Mouse (Mus musculus) ovary, postnatal 10 days (tissue): ENCODE data around the gene Mical3.

ENCODE experiments used
- DNase-seq: peaks from one replicate; pipeline ENCODE4 v3.0.0; 2022; ENCODE audit warnings: low spot score

Mical3 gene

GRCm38 (mm10) chr6:121081288-121082093 lies 49.3 kb downstream of the Mical3 start:
- DNase-seq, result no peak

DNA sequence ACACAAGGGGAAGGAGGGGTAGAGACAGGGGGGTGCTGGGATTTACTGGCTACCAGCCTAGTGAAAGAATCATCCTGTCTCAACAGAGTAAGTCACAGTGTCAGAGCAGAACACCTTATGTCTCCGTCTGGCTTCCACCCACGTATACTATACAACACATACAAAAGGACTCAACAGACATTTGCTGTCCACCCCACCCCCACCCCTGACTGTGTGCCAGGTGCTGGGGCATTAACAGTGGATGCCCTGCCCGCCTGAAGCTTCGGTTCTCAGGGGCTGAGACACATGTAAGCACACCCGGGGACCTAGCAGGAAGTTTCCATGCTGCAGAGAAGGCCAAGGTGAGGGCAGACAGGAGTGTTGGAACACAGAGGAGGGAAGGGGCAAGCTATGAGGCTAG lies 52.6 kb downstream of the Mical3 start:
- no peak for DNase-seq

DNA sequence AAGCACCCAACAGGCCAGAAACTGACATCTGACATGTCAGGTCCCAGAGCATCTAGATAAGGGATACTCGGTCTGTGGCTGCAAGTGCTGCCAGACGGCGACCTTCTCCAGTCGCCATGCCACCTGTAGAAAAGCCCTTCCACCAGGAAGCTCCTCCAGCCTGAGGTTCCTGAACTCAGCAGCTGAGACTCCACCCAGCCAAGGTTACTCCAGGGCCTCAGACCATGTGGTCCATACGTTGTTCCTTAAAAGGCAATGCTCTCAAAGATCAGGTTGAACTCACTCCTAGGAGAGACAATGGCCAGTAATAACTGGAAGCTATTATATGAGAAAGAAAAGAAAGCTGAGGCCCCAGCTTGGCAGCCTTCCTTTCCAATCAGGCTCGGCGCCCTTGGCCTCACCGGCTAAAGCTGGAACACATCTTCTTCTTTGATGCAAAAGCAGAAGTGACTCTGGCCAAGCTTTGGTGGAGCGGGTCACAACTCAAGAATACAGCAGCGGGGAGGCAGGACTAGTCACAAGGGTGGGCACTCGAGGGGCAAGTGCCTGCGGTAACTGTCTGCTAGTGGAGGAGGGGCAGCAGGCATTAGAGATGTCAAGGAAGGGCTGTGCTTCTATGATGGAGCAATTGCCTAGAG lies 53.8 kb downstream of the Mical3 start:
- DNase-seq, result no peak

DNA sequence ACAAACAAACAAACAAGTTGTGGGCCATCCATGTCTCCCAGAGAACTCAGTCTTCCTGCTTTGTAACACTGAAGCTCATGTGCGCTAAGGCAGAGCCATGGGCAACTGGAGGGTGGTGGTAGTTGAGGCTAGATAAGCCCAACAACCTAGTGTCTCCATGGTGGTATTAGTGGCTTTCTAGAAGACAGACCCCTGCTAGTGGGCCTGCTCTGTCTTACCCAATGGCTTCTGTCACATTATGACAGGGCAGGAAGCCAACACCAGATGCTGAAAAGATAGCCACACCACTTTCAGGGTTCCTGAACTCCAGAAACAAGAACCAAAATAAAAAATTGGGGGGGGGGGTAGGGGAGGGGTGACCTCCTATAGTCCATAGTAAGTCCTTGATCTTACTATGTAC lies 55.0 kb downstream of the Mical3 start:
- DNase-seq, result no peak

GRCm38 (mm10) chr6:121073312-121073711 lies 57.5 kb downstream of the Mical3 start:
- DNase-seq, result no peak

GRCm38 (mm10) chr6:121072615-121073014 lies 58.2 kb downstream of the Mical3 start:
- no peak for DNase-seq

GRCm38 (mm10) chr6:121070584-121071230 lies 60.1 kb downstream of the Mical3 start:
- DNase-seq, result no peak

- no peak for DNase-seq
Measured at GRCm38 (mm10) chr6:121069156-121069555, 61.6 kb downstream of the Mical3 start.

- DNase-seq, result no peak
Measured at GRCm38 (mm10) chr6:121068087-121068464, 62.7 kb downstream of the Mical3 start.

- no peak for DNase-seq
Measured at GRCm38 (mm10) chr6:121067426-121068086, 63.2 kb downstream of the Mical3 start.

DNA sequence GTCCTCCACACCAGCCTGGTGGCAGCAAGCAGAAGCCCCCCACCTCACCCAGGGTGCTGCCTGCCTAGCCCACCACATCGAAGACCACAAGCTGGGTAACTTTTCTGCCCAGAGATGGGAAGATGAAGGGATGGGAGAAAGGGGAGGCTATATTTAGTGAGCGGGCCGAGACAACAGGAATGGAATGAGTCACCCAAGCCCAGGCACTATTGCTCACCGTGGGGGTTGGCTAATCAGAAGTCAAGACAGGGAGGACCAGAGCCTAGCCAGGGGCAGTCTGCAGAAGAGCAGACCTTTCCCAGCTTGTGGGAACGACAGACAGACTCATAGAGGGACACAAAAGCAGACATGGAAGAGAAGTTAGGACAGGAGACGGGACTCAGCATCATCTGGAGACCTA lies 64.0 kb downstream of the Mical3 start:
- no peak for DNase-seq

- DNase-seq, result no peak
Measured at GRCm38 (mm10) chr6:121064356-121065015, 66.3 kb downstream of the Mical3 start.

DNA sequence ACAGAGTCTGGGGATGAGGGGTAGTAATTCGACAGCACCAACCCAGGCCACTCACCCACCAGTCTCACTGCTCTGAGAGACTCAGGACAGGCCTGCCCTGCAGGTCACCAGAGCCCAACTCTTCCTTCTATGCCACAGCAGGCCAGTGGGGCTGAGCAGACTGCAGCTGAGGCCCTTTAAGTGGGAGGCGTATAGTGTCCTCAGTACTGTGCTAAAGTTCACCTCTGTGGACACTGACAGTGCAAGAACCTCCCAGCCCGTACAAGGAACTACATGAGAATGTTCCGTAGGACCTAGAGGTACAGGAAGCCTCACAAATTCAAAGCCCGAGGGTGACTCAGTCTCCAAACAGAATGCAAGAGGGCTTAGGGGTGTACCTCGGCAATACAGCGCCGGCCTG lies 67.0 kb downstream of the Mical3 start:
- DNase-seq, result no peak

- no peak for DNase-seq
Measured at GRCm38 (mm10) chr6:121062891-121063408, 67.8 kb downstream of the Mical3 start.

DNA sequence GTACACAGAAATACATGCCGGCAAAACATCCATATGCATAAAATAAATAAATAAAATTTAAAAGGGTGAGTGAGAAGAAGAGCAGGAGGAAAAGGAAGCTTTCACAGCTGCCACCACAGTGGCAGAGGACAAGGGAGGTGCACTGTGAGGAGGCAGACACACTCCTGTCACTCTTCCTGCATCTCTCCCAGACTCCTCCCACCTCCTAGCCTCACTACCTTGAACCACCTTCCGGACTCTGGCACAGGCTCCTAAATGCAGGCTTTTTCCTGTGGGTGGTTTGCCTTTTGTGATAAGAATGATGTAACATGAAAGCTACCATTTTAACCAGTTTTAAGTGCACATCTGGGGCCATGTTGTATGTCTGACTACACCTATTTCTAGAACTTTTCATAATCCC lies 72.8 kb downstream of the Mical3 start:
- no peak for DNase-seq

- no peak for DNase-seq
Measured at GRCm38 (mm10) chr6:121057181-121057956, 73.4 kb downstream of the Mical3 start.

- no peak for DNase-seq
Measured at GRCm38 (mm10) chr6:121055496-121055895, 75.3 kb downstream of the Mical3 start.

- no peak for DNase-seq
Measured at GRCm38 (mm10) chr6:121054908-121055307, 75.9 kb downstream of the Mical3 start.

DNA sequence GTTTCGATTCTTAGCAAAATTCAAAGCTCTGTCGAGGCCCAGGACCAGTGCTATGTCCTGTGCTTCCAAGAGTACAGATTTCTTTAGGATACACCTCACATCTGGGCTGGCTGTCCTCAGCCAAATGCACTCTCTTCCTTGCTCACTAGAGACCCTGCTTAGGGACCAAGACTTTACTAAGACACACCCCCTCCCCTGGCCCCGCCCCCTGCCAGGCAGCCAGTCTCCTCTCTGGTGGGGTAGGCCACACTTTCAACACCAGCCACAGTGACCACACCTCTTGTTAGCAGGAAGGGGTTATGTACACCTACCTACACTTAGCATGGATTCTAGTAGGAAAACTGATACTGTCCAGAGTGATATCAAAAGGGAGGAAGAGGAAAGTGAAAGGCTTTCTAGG lies 76.5 kb downstream of the Mical3 start:
- no peak for DNase-seq

GRCm38 (mm10) chr6:121053585-121054112 lies 77.2 kb downstream of the Mical3 start:
- DNase-seq, result no peak
